Mouse (Mus musculus) MEL (cell line): Measurements from ENCODE around the gene Rhobtb1.

Experiments
- CTCF ChIP-seq, 3 experiments: IDR thresholded peaks in 2 of 3; conservative IDR thresholded peaks in 1 of 3; 2 replicates each; pipeline ENCODE4 v1.5.1; 2011 to 2012; ENCODE audit warnings: low read length in 3 of 3, low read depth in 2 of 3, mild to moderate bottlenecking in 2 of 3, improper control_type of control experiment in 1 of 3, inconsistent platforms in 1 of 3, mixed read lengths in 1 of 3, moderate library complexity in 1 of 3; ENCODE audit not compliant: control insufficient read depth in 1 of 3, insufficient read depth in 1 of 3, poor library complexity in 1 of 3, severe bottlenecking in 1 of 3
- EP300 ChIP-seq, 2 experiments: IDR thresholded peaks; 2 replicates each; pipeline ENCODE4 v1.6.1; 2011; ENCODE audit warnings: improper control_type of control experiment in 2 of 2, low read length in 2 of 2, low read depth in 1 of 2, mild to moderate bottlenecking in 1 of 2
- HCFC1 ChIP-seq: IDR thresholded peaks from 2 replicates; pipeline ENCODE4 v1.6.1; 2012; ENCODE audit warnings: low read depth, mild to moderate bottlenecking, inconsistent platforms, low read length, improper control_type of control experiment, moderate library complexity
- KAT2A ChIP-seq: conservative IDR thresholded peaks from 2 replicates; pipeline ENCODE4 v1.6.1; 2012; ENCODE audit warnings: low read depth, low read length, improper control_type of control experiment, inconsistent platforms
- MAX ChIP-seq: IDR thresholded peaks from 2 replicates; pipeline ENCODE4 v1.6.1; 2011; ENCODE audit warnings: low read length, improper control_type of control experiment
- MEF2A ChIP-seq: IDR thresholded peaks from 2 replicates; pipeline ENCODE4 v1.6.1; 2014; ENCODE audit warnings: low read depth, mild to moderate bottlenecking, inconsistent platforms, low read length, improper control_type of control experiment; ENCODE audit not compliant: poor library complexity, insufficient replicate concordance, severe bottlenecking; ENCODE audit errors: extremely low read depth
- NRF1 ChIP-seq: IDR thresholded peaks from 2 replicates; pipeline ENCODE4 v1.6.1; 2014; ENCODE audit warnings: low read depth, mild to moderate bottlenecking, inconsistent platforms, low read length, improper control_type of control experiment, moderate library complexity; ENCODE audit not compliant: poor library complexity, insufficient read depth, severe bottlenecking
- SIN3A ChIP-seq: IDR thresholded peaks from 2 replicates; pipeline ENCODE4 v1.6.1; 2012; ENCODE audit warnings: low read length, improper control_type of control experiment, inconsistent platforms
- SMC3 ChIP-seq: IDR thresholded peaks from 2 replicates; pipeline ENCODE4 v1.6.1; 2011; ENCODE audit warnings: low read depth, low read length, improper control_type of control experiment
- ZNF384 ChIP-seq: IDR thresholded peaks from 2 replicates; pipeline ENCODE4 v1.6.1; 2012; ENCODE audit warnings: low read depth, mild to moderate bottlenecking, inconsistent platforms, low read length, improper control_type of control experiment

- TF ChIP-seq SMC3 = no peak
- TF ChIP-seq MAX = no peak
- TF ChIP-seq CTCF (IDR thresholded peaks at IDR 0.05 in 2 of 3, conservative IDR thresholded peaks at IDR 0.05 in 1 of 3; ENCODE audit: control insufficient read depth in 1 of 3, insufficient read depth in 1 of 3, low read depth in 2 of 3, low read length in 3 of 3, poor library complexity in 1 of 3, severe bottlenecking in 1 of 3) = no peak
- no peak for TF ChIP-seq MEF2A
- TF ChIP-seq KAT2A = no peak
- no peak for TF ChIP-seq EP300 (IDR thresholded peaks at IDR 0.05; ENCODE audit: low read depth in 1 of 2, low read length in 2 of 2)
- TF ChIP-seq ZNF384 = no peak
- no peak for TF ChIP-seq SIN3A
- TF ChIP-seq HCFC1 = no peak
- TF ChIP-seq NRF1 = no peak
Observed at GRCm38 (mm10) chr10:69290736-69291135, 139.5 kb downstream of the Rhobtb1 start.
